Mouse (Mus musculus): Measurements from ENCODE around the gene Hist1h2af. TPM values are rescaled to one million over a fixed set of nuclear protein-coding genes. Genes with fewer than 3 reads are reported as not detected.

Hist1h2af gene
- polyA plus RNA-seq, 1 experiment from 2014 or later: 7.8 TPM

DNA sequence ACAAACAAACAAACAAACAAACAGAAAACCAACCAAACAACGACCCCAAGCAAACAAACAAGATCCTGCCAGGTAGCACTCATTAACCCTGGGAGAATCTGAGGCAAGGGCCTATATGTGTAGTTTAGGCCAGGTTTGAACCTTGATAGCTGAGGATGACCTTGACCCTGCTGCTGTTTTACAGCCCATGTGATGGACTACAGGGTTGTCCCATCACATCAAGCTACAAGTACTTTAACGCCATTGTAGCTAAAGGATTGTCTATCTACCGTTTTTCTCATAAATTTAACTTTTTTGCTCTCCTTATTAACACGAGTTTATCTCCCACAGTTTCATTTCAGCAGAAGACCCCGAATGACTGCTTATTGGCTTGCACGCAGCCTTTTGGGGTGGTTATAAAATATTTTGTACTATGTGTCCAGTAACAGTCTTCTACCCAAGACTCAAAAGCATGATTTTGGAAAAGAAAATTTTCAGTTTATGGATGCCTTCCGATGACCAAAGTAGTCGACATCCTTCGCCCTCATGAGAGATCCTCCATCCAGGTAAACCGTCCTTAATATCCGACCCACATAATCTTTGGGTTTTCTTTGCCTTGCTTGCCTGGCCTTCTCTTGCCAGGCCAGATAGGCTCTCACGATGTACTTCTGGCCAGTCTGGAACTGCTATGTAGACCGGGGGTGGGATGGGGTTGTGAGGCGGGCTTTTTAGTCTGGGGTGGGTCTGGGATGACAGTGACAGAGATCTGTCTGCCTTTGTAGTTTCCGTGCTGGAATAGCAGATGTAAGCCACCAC is 17.7 kb upstream of the Hist1h2af start:
- no peak overlapping the region for H3K27ac ChIP-seq (replicated peaks; ENCODE audit: low read depth, low read length)

DNA sequence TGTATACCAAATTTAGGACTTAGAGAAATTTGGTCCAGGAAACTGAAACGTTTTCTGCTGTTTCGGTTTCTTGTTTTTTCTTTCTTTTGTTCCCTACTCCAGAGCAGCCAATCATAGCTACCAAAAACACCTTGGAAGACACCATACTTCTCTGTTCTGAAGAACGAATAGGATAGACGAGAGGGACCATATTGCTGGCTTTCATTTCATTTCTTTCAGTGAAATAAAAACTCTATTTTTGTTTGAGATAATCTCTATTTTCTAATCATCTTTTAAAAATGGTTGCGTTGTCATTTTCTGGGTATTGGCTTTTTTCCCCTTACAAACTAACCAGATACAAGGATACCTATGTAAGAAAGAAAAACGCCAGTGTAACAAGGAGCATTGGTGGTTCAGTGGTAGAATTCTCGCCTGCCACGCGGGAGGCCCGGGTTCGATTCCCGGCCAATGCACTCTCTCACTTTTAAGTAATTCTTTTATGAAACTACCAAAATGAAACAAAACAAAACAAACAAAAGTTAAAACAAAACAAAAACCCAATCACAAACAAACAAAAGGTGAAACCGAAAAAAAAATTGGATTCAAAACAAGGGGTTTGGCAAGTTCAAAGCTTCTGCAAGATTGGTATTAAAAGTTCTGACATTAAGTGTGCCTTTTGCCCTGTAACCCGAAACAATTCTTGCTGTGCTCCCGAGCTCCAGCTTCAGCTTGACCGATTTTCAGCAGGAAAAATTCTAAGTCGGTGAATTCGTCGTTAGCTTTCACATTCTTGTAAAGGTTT is 16.7 kb upstream of the Hist1h2af start:
- under 1% methylated on average over 19 of the region's 19 CpGs for WGBS
- H3K4me3 ChIP-seq (ENCODE audit: low read depth, low read length): peak overlapping the region; percentile 47
- peak; percentile 86 for DNase-seq (ENCODE audit: low spot score)
- no peak overlapping the region for H3K27ac ChIP-seq (replicated peaks; ENCODE audit: low read depth, low read length)
- peak overlapping the region; percentile 37 for H3K9ac ChIP-seq (replicated peaks; ENCODE audit: low read length)
- H3K9me3 ChIP-seq (replicated peaks; ENCODE audit: control insufficient read depth, low read length): no peaks in the 10 kb centered on the region
- ATAC-seq (replicated peaks; ENCODE audit: insufficient number of reproducible peaks, low FRiP score, low TSS enrichment, low read depth): 0 out of 2 replicates have a peak, but pooled peaks have one; percentile 4
- H3K36me3 ChIP-seq (replicated peaks; ENCODE audit: control insufficient read depth, insufficient read depth, low read depth, low read length): no peaks in the 10 kb centered on the region
- H3K4me2 ChIP-seq (ENCODE audit: low read depth, low read length): peak overlapping the region; percentile 55
- H3K27me3 ChIP-seq (ENCODE audit: control insufficient read depth, insufficient read depth, low read length): no peaks in the 10 kb centered on the region
- H3K4me1 ChIP-seq (ENCODE audit: control insufficient read depth, insufficient read depth, low read length): no peaks in the 10 kb centered on the region

More for the DNA sequence above, 17.7 kb upstream of the Hist1h2af start:
- no peak for DNase-seq (ENCODE audit: low spot score)
- Histone ChIP-seq H3K36me3 (replicated peaks; ENCODE audit: control insufficient read depth, insufficient read depth, low read depth, low read length) (no peaks in the 10 kb centered on the region), H3K27me3 (ENCODE audit: control insufficient read depth, insufficient read depth, low read length) (no peaks in the 10 kb centered on the region), H3K9ac (replicated peaks; ENCODE audit: low read length) (peak overlapping the region; percentile 44), H3K9me3 (replicated peaks; ENCODE audit: control insufficient read depth, low read length) (no peaks in the 10 kb centered on the region), H3K4me3 (ENCODE audit: low read depth, low read length) (peak overlapping the region; percentile 47), H3K4me2 (ENCODE audit: low read depth, low read length) (peak overlapping the region; percentile 52), H3K4me1 (ENCODE audit: control insufficient read depth, insufficient read depth, low read length) (no peaks in the 10 kb centered on the region)
- no peak for ATAC-seq (replicated peaks; ENCODE audit: insufficient number of reproducible peaks, low FRiP score, low TSS enrichment, low read depth)
- 49% methylated on average over 15 of the region's 15 CpGs for WGBS

DNA sequence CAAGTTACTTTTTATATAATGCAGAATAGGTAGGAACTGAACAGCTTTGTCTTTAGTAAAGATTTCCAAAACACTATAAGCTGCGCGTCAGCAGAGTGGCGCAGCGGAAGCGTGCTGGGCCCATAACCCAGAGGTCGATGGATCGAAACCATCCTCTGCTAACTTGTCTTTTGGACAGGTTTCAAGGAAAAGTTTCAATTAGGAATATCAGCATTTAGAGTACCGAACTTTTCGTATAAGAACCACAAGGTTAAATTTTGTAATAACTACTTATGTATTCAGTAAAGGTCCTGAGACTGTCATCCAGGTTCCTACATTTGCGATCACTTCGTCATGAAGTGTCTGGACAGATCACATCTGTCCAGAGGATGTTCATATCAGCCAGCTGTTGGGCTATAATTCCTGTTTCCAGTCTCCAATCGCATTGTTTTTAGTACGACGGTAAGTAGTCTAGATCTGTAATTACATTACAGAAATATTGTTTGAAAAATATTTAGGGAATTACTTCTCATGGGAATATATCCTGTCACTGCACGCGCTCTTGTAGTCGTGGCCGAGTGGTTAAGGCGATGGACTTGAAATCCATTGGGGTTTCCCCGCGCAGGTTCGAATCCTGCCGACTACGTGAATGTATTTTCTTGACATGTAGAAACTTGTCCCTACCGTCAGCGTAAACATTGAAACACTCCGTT is 16.0 kb upstream of the Hist1h2af start:
- no peaks in the 10 kb centered on the region for H3K9me3 ChIP-seq (replicated peaks; ENCODE audit: control insufficient read depth, low read length)
- WGBS: under 1% methylated on average over 27 of the region's 27 CpGs

DNA sequence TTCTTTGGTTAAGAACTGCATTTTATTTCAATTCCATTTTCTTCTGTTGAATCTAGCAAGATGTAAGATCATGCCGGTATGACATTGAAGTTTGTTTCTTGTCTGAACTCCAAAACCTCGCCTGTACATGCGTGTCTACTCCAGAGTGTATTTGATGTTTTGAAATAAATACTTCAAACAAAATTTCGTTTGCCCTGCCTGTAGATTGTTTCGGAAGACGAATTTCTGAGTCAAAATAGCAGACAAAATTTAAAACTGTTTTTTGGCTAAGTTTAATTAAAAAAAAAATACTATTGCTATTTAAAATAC is 15.5 kb upstream of the Hist1h2af start:
- H3K4me2 ChIP-seq (ENCODE audit: low read depth, low read length): peak overlapping the region; percentile 14
- H3K27ac ChIP-seq (replicated peaks; ENCODE audit: low read depth, low read length): no peak overlapping the region
- H3K4me1 ChIP-seq (ENCODE audit: control insufficient read depth, insufficient read depth, low read length): no peaks in the 10 kb centered on the region
- H3K9ac ChIP-seq (replicated peaks; ENCODE audit: low read length): no peak overlapping the region
- ATAC-seq (replicated peaks; ENCODE audit: insufficient number of reproducible peaks, low FRiP score, low TSS enrichment, low read depth) (no peak), DNase-seq (ENCODE audit: low spot score) (no peak)
- H3K27me3 ChIP-seq (ENCODE audit: control insufficient read depth, insufficient read depth, low read length): no peaks in the 10 kb centered on the region
- no peaks in the 10 kb centered on the region for H3K9me3 ChIP-seq (replicated peaks; ENCODE audit: control insufficient read depth, low read length)
- WGBS: under 1% methylated on average over 6 of the region's 6 CpGs
- H3K36me3 ChIP-seq (replicated peaks; ENCODE audit: control insufficient read depth, insufficient read depth, low read depth, low read length): no peaks in the 10 kb centered on the region
- peak overlapping the region; percentile 47 for H3K4me3 ChIP-seq (ENCODE audit: low read depth, low read length)

More for the DNA sequence above, 16.0 kb upstream of the Hist1h2af start:
- Histone ChIP-seq H3K4me2 (ENCODE audit: low read depth, low read length) (peak overlapping the region; percentile 78), H3K27ac (replicated peaks; ENCODE audit: low read depth, low read length) (no peak overlapping the region), H3K9ac (replicated peaks; ENCODE audit: low read length) (peak overlapping the region; percentile 37), H3K4me1 (ENCODE audit: control insufficient read depth, insufficient read depth, low read length) (no peaks in the 10 kb centered on the region), H3K36me3 (replicated peaks; ENCODE audit: control insufficient read depth, insufficient read depth, low read depth, low read length) (no peaks in the 10 kb centered on the region), H3K27me3 (ENCODE audit: control insufficient read depth, insufficient read depth, low read length) (no peaks in the 10 kb centered on the region), H3K4me3 (ENCODE audit: low read depth, low read length) (peak overlapping the region; percentile 47)
- peak; percentile 90 for DNase-seq (ENCODE audit: low spot score)
- peak; percentile 71 for ATAC-seq (replicated peaks; ENCODE audit: insufficient number of reproducible peaks, low FRiP score, low TSS enrichment, low read depth)

DNA sequence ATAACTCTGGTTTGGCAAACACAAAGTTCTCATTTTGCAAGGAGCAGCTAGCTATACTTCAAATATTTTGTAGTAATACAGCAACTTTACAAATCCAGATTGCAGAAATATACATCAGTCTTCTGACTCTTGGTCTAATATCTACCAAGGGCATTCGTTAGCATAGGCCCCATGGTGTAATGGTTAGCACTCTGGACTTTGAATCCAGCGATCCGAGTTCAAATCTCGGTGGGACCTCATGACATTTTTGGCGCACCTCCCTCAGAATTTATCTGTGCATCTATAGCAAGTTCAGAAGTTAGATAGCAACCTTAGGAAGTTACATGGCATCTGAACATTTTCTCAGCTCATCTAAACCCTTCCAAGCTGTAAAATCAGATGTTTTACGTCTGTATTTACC is 14.8 kb upstream of the Hist1h2af start:
- H3K27me3 ChIP-seq (ENCODE audit: control insufficient read depth, insufficient read depth, low read length): no peaks in the 10 kb centered on the region
- ATAC-seq (replicated peaks; ENCODE audit: insufficient number of reproducible peaks, low FRiP score, low TSS enrichment, low read depth) (peak; percentile 54), DNase-seq (ENCODE audit: low spot score) (peak; percentile 91)
- H3K4me1 ChIP-seq (ENCODE audit: control insufficient read depth, insufficient read depth, low read length): no peaks in the 10 kb centered on the region
- no peak overlapping the region for H3K27ac ChIP-seq (replicated peaks; ENCODE audit: low read depth, low read length)
- peak overlapping the region; percentile 28 for H3K4me3 ChIP-seq (ENCODE audit: low read depth, low read length)
- no peak overlapping the region for H3K9ac ChIP-seq (replicated peaks; ENCODE audit: low read length)
- no peaks in the 10 kb centered on the region for H3K9me3 ChIP-seq (replicated peaks; ENCODE audit: control insufficient read depth, low read length)
- 0% methylated on average over 6 of the region's 6 CpGs for WGBS
- no peaks in the 10 kb centered on the region for H3K36me3 ChIP-seq (replicated peaks; ENCODE audit: control insufficient read depth, insufficient read depth, low read depth, low read length)
- peak overlapping the region; percentile 16 for H3K4me2 ChIP-seq (ENCODE audit: low read depth, low read length)

DNA sequence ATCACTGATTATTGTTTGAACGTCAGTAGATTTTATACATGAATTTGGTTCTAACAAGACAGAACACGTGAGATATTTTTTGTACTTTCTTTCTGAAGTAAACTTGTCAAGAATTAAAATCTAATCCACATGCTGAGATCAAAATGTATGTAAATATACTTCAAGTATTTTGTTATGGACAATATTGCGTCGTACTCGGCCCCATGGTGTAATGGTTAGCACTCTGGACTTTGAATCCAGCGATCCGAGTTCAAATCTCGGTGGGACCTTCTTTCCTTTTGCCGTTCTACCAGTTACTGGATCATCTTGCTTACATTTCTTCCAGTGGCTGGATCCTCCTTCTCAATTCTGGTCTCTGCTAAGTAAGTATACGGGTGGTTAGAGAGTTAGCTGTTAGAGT is 14.3 kb upstream of the Hist1h2af start:
- 0 out of 2 replicates have a peak, but pooled peaks have one; percentile 10 for ATAC-seq (replicated peaks; ENCODE audit: insufficient number of reproducible peaks, low FRiP score, low TSS enrichment, low read depth)
- H3K9ac ChIP-seq (replicated peaks; ENCODE audit: low read length): no peak overlapping the region
- no peaks in the 10 kb centered on the region for H3K4me1 ChIP-seq (ENCODE audit: control insufficient read depth, insufficient read depth, low read length)
- WGBS: 0% methylated on average over 10 of the region's 10 CpGs
- H3K36me3 ChIP-seq (replicated peaks; ENCODE audit: control insufficient read depth, insufficient read depth, low read depth, low read length): no peaks in the 10 kb centered on the region
- no peak overlapping the region for H3K27ac ChIP-seq (replicated peaks; ENCODE audit: low read depth, low read length)
- peak overlapping the region; percentile 28 for H3K4me3 ChIP-seq (ENCODE audit: low read depth, low read length)
- H3K4me2 ChIP-seq (ENCODE audit: low read depth, low read length): peak overlapping the region; percentile 16
- H3K27me3 ChIP-seq (ENCODE audit: control insufficient read depth, insufficient read depth, low read length): no peaks in the 10 kb centered on the region
- H3K9me3 ChIP-seq (replicated peaks; ENCODE audit: control insufficient read depth, low read length): no peaks in the 10 kb centered on the region
- peak; percentile 90 for DNase-seq (ENCODE audit: low spot score)

DNA sequence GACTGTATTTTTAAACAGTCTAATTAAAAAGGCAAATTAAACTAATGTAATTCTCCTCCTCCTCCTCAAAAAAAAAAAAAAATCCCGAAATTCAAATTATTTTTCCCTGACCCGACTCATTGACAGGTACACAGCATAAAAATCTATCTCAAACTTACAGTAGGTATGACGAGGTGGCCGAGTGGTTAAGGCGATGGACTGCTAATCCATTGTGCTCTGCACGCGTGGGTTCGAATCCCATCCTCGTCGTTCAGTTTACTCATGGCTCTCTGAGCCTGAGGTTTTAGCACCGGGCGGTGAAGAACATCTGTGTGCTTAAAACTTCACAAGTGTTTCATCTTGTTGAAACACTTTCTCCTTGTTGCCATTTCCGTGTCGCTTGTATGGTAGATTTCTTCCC is 12.0 kb upstream of the Hist1h2af start:
- no peaks in the 10 kb centered on the region for H3K4me1 ChIP-seq (ENCODE audit: control insufficient read depth, insufficient read depth, low read length)
- H3K36me3 ChIP-seq (replicated peaks; ENCODE audit: control insufficient read depth, insufficient read depth, low read depth, low read length): no peaks in the 10 kb centered on the region
- H3K9me3 ChIP-seq (replicated peaks; ENCODE audit: control insufficient read depth, low read length): no peaks in the 10 kb centered on the region
- no peak overlapping the region for H3K9ac ChIP-seq (replicated peaks; ENCODE audit: low read length)
- WGBS: 1% methylated on average over 14 of the region's 14 CpGs
- no peak overlapping the region for H3K27ac ChIP-seq (replicated peaks; ENCODE audit: low read depth, low read length)
- H3K27me3 ChIP-seq (ENCODE audit: control insufficient read depth, insufficient read depth, low read length): no peaks in the 10 kb centered on the region
- ATAC-seq (replicated peaks; ENCODE audit: insufficient number of reproducible peaks, low FRiP score, low TSS enrichment, low read depth) (no peak), DNase-seq (ENCODE audit: low spot score) (peak; percentile 84)
- no peak overlapping the region for H3K4me3 ChIP-seq (ENCODE audit: low read depth, low read length)
- no peak overlapping the region; the same call in 1 of the 2 replicates for H3K4me2 ChIP-seq (ENCODE audit: low read depth, low read length)

Measured in embryonic facial prominence, embryonic 11.5 days (tissue).